Mouse (Mus musculus): ENCODE data around the gene Ggt6.

DNA sequence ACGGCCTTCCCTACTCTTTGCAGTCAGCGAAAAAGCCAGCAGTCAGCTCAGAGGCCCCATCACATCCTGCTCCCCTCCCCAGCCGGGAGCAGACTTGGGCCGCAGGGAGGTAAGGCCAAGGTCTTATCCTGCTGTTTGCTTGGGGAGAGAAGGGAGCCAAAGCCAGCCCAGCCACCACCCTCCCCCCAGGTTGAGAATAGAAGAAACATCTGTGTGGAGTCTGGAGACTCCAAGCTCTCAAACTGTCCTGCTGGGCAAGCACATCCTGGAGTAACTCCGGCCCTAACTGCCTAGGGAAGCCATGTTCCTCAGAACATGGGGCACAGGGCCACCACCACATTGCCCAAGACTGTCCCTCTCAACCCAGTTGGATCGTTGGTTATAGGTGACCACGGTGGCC is 38.7 kb upstream of the Ggt6 start:
- TF ChIP-seq CTCF (IDR thresholded peaks at IDR 0.05; ENCODE audit: low read depth), result no peak
- no peak for TF ChIP-seq EP300 (IDR thresholded peaks at IDR 0.05; ENCODE audit: low read depth)

Data from liver, postnatal 0 days (tissue).